Mouse (Mus musculus): ENCODE measurements around the gene St3gal4. TPM values are rescaled to one million over a fixed set of nuclear protein-coding genes. Genes with fewer than 3 reads are reported as not detected.

The St3gal4 gene
- polyA plus RNA-seq, 1 experiment from 2014 or later, result 13.5 TPM

GRCm38 (mm10) chr9:35032457-35032856 is 86.6 kb downstream of the St3gal4 start:
- H3K9ac ChIP-seq, result no peak overlapping the region
- H3K4me2 ChIP-seq (replicated peaks), result no peak overlapping the region
- 0 out of 2 replicates have a peak, but pooled peaks cover 6% of the 10 kb centered on the region for H3K9me3 ChIP-seq (ENCODE audit: control insufficient read depth, low read length)
- H3K4me1 ChIP-seq (replicated peaks; ENCODE audit: control insufficient read depth, insufficient read depth, low read length), result no peaks in the 10 kb centered on the region
- H3K27ac ChIP-seq, result no peak overlapping the region
- WGBS, result 57% methylated on average over 6 of the region's 6 CpGs
- H3K4me3 ChIP-seq (replicated peaks; ENCODE audit: low read length), result no peak overlapping the region
- DNase-seq (ENCODE audit: low spot score) (no peak), ATAC-seq (ENCODE audit: low FRiP score) (no peak)
- no peaks in the 10 kb centered on the region for H3K27me3 ChIP-seq (ENCODE audit: control insufficient read depth, insufficient read depth, low read length)
- H3K36me3 ChIP-seq (replicated peaks; ENCODE audit: control insufficient read depth, insufficient read depth), result 0 out of 2 replicates have a peak, but pooled peaks cover 13% of the 10 kb centered on the region

GRCm38 (mm10) chr9:35030823-35031222 is 88.2 kb downstream of the St3gal4 start:
- no peak for ATAC-seq (ENCODE audit: low FRiP score)

GRCm38 (mm10) chr9:35027382-35027997 is 91.6 kb downstream of the St3gal4 start:
- Histone ChIP-seq H3K27me3 (ENCODE audit: control insufficient read depth, insufficient read depth, low read length) (no peaks in the 10 kb centered on the region), H3K27ac (no peak overlapping the region), H3K36me3 (replicated peaks; ENCODE audit: control insufficient read depth, insufficient read depth) (no peaks in the 10 kb centered on the region), H3K4me2 (replicated peaks) (no peak overlapping the region), H3K4me3 (replicated peaks; ENCODE audit: low read length) (no peak overlapping the region), H3K4me1 (replicated peaks; ENCODE audit: control insufficient read depth, insufficient read depth, low read length) (peaks cover 9% of the 10 kb centered on the region; the same call in 1 of the 2 replicates), H3K9me3 (ENCODE audit: control insufficient read depth, low read length) (no peaks in the 10 kb centered on the region), H3K9ac (no peak overlapping the region)
- DNase-seq (ENCODE audit: low spot score) (no peak), ATAC-seq (ENCODE audit: low FRiP score) (no peak)
- WGBS, result 89% methylated on average over 6 of the region's 6 CpGs

More at GRCm38 (mm10) chr9:35030823-35031222, 88.2 kb downstream of the St3gal4 start:
- no peak overlapping the region for H3K4me2 ChIP-seq (replicated peaks)
- H3K9ac ChIP-seq, result no peak overlapping the region
- H3K36me3 ChIP-seq (replicated peaks; ENCODE audit: control insufficient read depth, insufficient read depth), result 0 out of 2 replicates have a peak, but pooled peaks cover 13% of the 10 kb centered on the region
- DNase-seq (ENCODE audit: low spot score), result peak; percentile 57
- H3K4me3 ChIP-seq (replicated peaks; ENCODE audit: low read length), result no peak overlapping the region
- no peak overlapping the region for H3K27ac ChIP-seq
- H3K4me1 ChIP-seq (replicated peaks; ENCODE audit: control insufficient read depth, insufficient read depth, low read length), result no peaks in the 10 kb centered on the region
- H3K9me3 ChIP-seq (ENCODE audit: control insufficient read depth, low read length), result no peaks in the 10 kb centered on the region
- no peaks in the 10 kb centered on the region for H3K27me3 ChIP-seq (ENCODE audit: control insufficient read depth, insufficient read depth, low read length)
- 78% methylated on average over 5 of the region's 5 CpGs for WGBS

- H3K27ac ChIP-seq, result no peak overlapping the region
- H3K4me1 ChIP-seq (replicated peaks; ENCODE audit: control insufficient read depth, insufficient read depth, low read length), result peaks cover 9% of the 10 kb centered on the region; the same call in 1 of the 2 replicates
- H3K27me3 ChIP-seq (ENCODE audit: control insufficient read depth, insufficient read depth, low read length), result no peaks in the 10 kb centered on the region
- ATAC-seq (ENCODE audit: low FRiP score), result no peak
- no peaks in the 10 kb centered on the region for H3K9me3 ChIP-seq (ENCODE audit: control insufficient read depth, low read length)
- no peaks in the 10 kb centered on the region for H3K36me3 ChIP-seq (replicated peaks; ENCODE audit: control insufficient read depth, insufficient read depth)
- no peak overlapping the region for H3K9ac ChIP-seq
- 66% methylated on average over 6 of the region's 6 CpGs for WGBS
- H3K4me2 ChIP-seq (replicated peaks), result no peak overlapping the region
- DNase-seq (ENCODE audit: low spot score), result no peak
- H3K4me3 ChIP-seq (replicated peaks; ENCODE audit: low read length), result no peak overlapping the region
Observed at GRCm38 (mm10) chr9:35026897-35027311, 92.2 kb downstream of the St3gal4 start.

GRCm38 (mm10) chr9:35026311-35026710 is 92.8 kb downstream of the St3gal4 start:
- Histone ChIP-seq H3K9ac (no peak overlapping the region), H3K27me3 (ENCODE audit: control insufficient read depth, insufficient read depth, low read length) (no peaks in the 10 kb centered on the region), H3K27ac (no peak overlapping the region), H3K36me3 (replicated peaks; ENCODE audit: control insufficient read depth, insufficient read depth) (no peaks in the 10 kb centered on the region), H3K4me2 (replicated peaks) (no peak overlapping the region), H3K4me3 (replicated peaks; ENCODE audit: low read length) (no peak overlapping the region), H3K9me3 (ENCODE audit: control insufficient read depth, low read length) (no peaks in the 10 kb centered on the region), H3K4me1 (replicated peaks; ENCODE audit: control insufficient read depth, insufficient read depth, low read length) (peaks cover 9% of the 10 kb centered on the region; the same call in 1 of the 2 replicates)
- 83% methylated on average over 6 of the region's 6 CpGs for WGBS
- no peak for DNase-seq (ENCODE audit: low spot score)
- no peak for ATAC-seq (ENCODE audit: low FRiP score)

GRCm38 (mm10) chr9:35024591-35025496 is 94.2 kb downstream of the St3gal4 start:
- peak overlapping the region; percentile 44 for H3K4me2 ChIP-seq (replicated peaks)
- H3K27ac ChIP-seq, result no peak overlapping the region
- no peaks in the 10 kb centered on the region for H3K9me3 ChIP-seq (ENCODE audit: control insufficient read depth, low read length)
- DNase-seq (ENCODE audit: low spot score) (no peak), ATAC-seq (ENCODE audit: low FRiP score) (peak; percentile 33; the same call in 1 of the 2 replicates)
- H3K36me3 ChIP-seq (replicated peaks; ENCODE audit: control insufficient read depth, insufficient read depth), result no peaks in the 10 kb centered on the region
- H3K9ac ChIP-seq, result peak overlapping the region; percentile 38
- H3K27me3 ChIP-seq (ENCODE audit: control insufficient read depth, insufficient read depth, low read length), result no peaks in the 10 kb centered on the region
- 6% methylated on average over 25 of the region's 25 CpGs for WGBS
- H3K4me3 ChIP-seq (replicated peaks; ENCODE audit: low read length), result peak overlapping the region; percentile 18
- peaks cover 9% of the 10 kb centered on the region; the same call in 1 of the 2 replicates for H3K4me1 ChIP-seq (replicated peaks; ENCODE audit: control insufficient read depth, insufficient read depth, low read length)

GRCm38 (mm10) chr9:35021744-35022143 is 97.3 kb downstream of the St3gal4 start:
- H3K36me3 ChIP-seq (replicated peaks; ENCODE audit: control insufficient read depth, insufficient read depth), result no peaks in the 10 kb centered on the region
- peaks cover 27% of the 10 kb centered on the region; the same call in 1 of the 2 replicates for H3K4me1 ChIP-seq (replicated peaks; ENCODE audit: control insufficient read depth, insufficient read depth, low read length)
- H3K4me3 ChIP-seq (replicated peaks; ENCODE audit: low read length), result no peak overlapping the region
- no peaks in the 10 kb centered on the region for H3K9me3 ChIP-seq (ENCODE audit: control insufficient read depth, low read length)
- no peak overlapping the region for H3K4me2 ChIP-seq (replicated peaks)
- no peak overlapping the region for H3K9ac ChIP-seq
- no peaks in the 10 kb centered on the region for H3K27me3 ChIP-seq (ENCODE audit: control insufficient read depth, insufficient read depth, low read length)
- 85% methylated on average over 1 of the region's 1 CpGs for WGBS
- H3K27ac ChIP-seq, result no peak overlapping the region
- ATAC-seq (ENCODE audit: low FRiP score) (no peak), DNase-seq (ENCODE audit: low spot score) (no peak)

- Histone ChIP-seq H3K9me3 (ENCODE audit: control insufficient read depth, low read length) (no peaks in the 10 kb centered on the region), H3K4me2 (replicated peaks) (no peak overlapping the region), H3K36me3 (replicated peaks; ENCODE audit: control insufficient read depth, insufficient read depth) (no peaks in the 10 kb centered on the region), H3K27me3 (ENCODE audit: control insufficient read depth, insufficient read depth, low read length) (no peaks in the 10 kb centered on the region), H3K4me3 (replicated peaks; ENCODE audit: low read length) (no peak overlapping the region), H3K4me1 (replicated peaks; ENCODE audit: control insufficient read depth, insufficient read depth, low read length) (peaks cover 24% of the 10 kb centered on the region; the same call in 1 of the 2 replicates), H3K9ac (no peak overlapping the region), H3K27ac (no peak overlapping the region)
- WGBS, result 60% methylated on average over 11 of the region's 11 CpGs
- ATAC-seq (ENCODE audit: low FRiP score) (no peak; the same call in 1 of the 2 replicates), DNase-seq (ENCODE audit: low spot score) (no peak)
Observed at GRCm38 (mm10) chr9:35020015-35020653, 98.9 kb downstream of the St3gal4 start.

GRCm38 (mm10) chr9:35019372-35019771 is 99.7 kb downstream of the St3gal4 start:
- Histone ChIP-seq H3K9me3 (ENCODE audit: control insufficient read depth, low read length) (no peaks in the 10 kb centered on the region), H3K4me2 (replicated peaks) (no peak overlapping the region), H3K4me1 (replicated peaks; ENCODE audit: control insufficient read depth, insufficient read depth, low read length) (peaks cover 18% of the 10 kb centered on the region; the same call in 1 of the 2 replicates), H3K27ac (no peak overlapping the region), H3K36me3 (replicated peaks; ENCODE audit: control insufficient read depth, insufficient read depth) (no peaks in the 10 kb centered on the region), H3K27me3 (ENCODE audit: control insufficient read depth, insufficient read depth, low read length) (no peaks in the 10 kb centered on the region), H3K4me3 (replicated peaks; ENCODE audit: low read length) (no peak overlapping the region), H3K9ac (no peak overlapping the region)
- 13% methylated on average over 3 of the region's 3 CpGs for WGBS
- DNase-seq (ENCODE audit: low spot score), result peak; percentile 93
- ATAC-seq (ENCODE audit: low FRiP score), result peak; percentile 47; the same call in 1 of the 2 replicates
